Mouse (Mus musculus): Measurements from ENCODE around the gene Mecom. TPM values are rescaled to one million over a fixed set of nuclear protein-coding genes. Genes with fewer than 3 reads are reported as not detected.

Gene Mecom
- polyA plus RNA-seq, 1 experiment from 2014 or later: 57.4 TPM

GRCm38 (mm10) chr3:30132370-30132769 is 415.4 kb downstream of the Mecom start:
- H3K4me3 ChIP-seq (replicated peaks; ENCODE audit: low read length): no peak overlapping the region
- no peaks in the 10 kb centered on the region for H3K9me3 ChIP-seq (replicated peaks; ENCODE audit: control insufficient read depth, low read length)
- no peak overlapping the region for H3K27ac ChIP-seq (ENCODE audit: low read length)
- ATAC-seq (ENCODE audit: insufficient read depth, low FRiP score): no peak
- H3K27me3 ChIP-seq (ENCODE audit: control insufficient read depth, insufficient read depth, low read length): no peaks in the 10 kb centered on the region
- H3K4me1 ChIP-seq (ENCODE audit: control insufficient read depth, insufficient read depth, low read length): no peaks in the 10 kb centered on the region
- H3K9ac ChIP-seq (ENCODE audit: low read length): no peak overlapping the region
- 56% methylated on average over 2 of the region's 2 CpGs for WGBS
- no peak overlapping the region for H3K4me2 ChIP-seq (ENCODE audit: low read depth, low read length)
- H3K36me3 ChIP-seq (ENCODE audit: control insufficient read depth, insufficient read depth, low read length): no peaks in the 10 kb centered on the region

GRCm38 (mm10) chr3:30130495-30130894 is 417.3 kb downstream of the Mecom start:
- Histone ChIP-seq H3K9me3 (replicated peaks; ENCODE audit: control insufficient read depth, low read length) (no peaks in the 10 kb centered on the region), H3K27ac (ENCODE audit: low read length) (no peak overlapping the region), H3K9ac (ENCODE audit: low read length) (no peak overlapping the region), H3K27me3 (ENCODE audit: control insufficient read depth, insufficient read depth, low read length) (no peaks in the 10 kb centered on the region), H3K4me1 (ENCODE audit: control insufficient read depth, insufficient read depth, low read length) (no peaks in the 10 kb centered on the region), H3K4me3 (replicated peaks; ENCODE audit: low read length) (no peak overlapping the region), H3K36me3 (ENCODE audit: control insufficient read depth, insufficient read depth, low read length) (no peaks in the 10 kb centered on the region), H3K4me2 (ENCODE audit: low read depth, low read length) (no peak overlapping the region)
- WGBS: 50% methylated on average over 4 of the region's 4 CpGs
- no peak for ATAC-seq (ENCODE audit: insufficient read depth, low FRiP score)

GRCm38 (mm10) chr3:30122618-30123017 is 425.2 kb downstream of the Mecom start:
- H3K36me3 ChIP-seq (ENCODE audit: control insufficient read depth, insufficient read depth, low read length): no peaks in the 10 kb centered on the region
- no peaks in the 10 kb centered on the region for H3K4me1 ChIP-seq (ENCODE audit: control insufficient read depth, insufficient read depth, low read length)
- no peaks in the 10 kb centered on the region for H3K9me3 ChIP-seq (replicated peaks; ENCODE audit: control insufficient read depth, low read length)
- H3K4me3 ChIP-seq (replicated peaks; ENCODE audit: low read length): no peak overlapping the region
- H3K27ac ChIP-seq (ENCODE audit: low read length): no peak overlapping the region
- WGBS: 84% methylated on average over 3 of the region's 3 CpGs
- no peak for ATAC-seq (ENCODE audit: insufficient read depth, low FRiP score)
- no peak overlapping the region for H3K4me2 ChIP-seq (ENCODE audit: low read depth, low read length)
- H3K27me3 ChIP-seq (ENCODE audit: control insufficient read depth, insufficient read depth, low read length): no peaks in the 10 kb centered on the region
- no peak overlapping the region for H3K9ac ChIP-seq (ENCODE audit: low read length)

GRCm38 (mm10) chr3:30120790-30121512 is 426.9 kb downstream of the Mecom start:
- Histone ChIP-seq H3K27me3 (ENCODE audit: control insufficient read depth, insufficient read depth, low read length) (no peaks in the 10 kb centered on the region), H3K4me1 (ENCODE audit: control insufficient read depth, insufficient read depth, low read length) (no peaks in the 10 kb centered on the region), H3K36me3 (ENCODE audit: control insufficient read depth, insufficient read depth, low read length) (no peaks in the 10 kb centered on the region), H3K27ac (ENCODE audit: low read length) (no peak overlapping the region), H3K9me3 (replicated peaks; ENCODE audit: control insufficient read depth, low read length) (no peaks in the 10 kb centered on the region), H3K9ac (ENCODE audit: low read length) (no peak overlapping the region), H3K4me2 (ENCODE audit: low read depth, low read length) (no peak overlapping the region), H3K4me3 (replicated peaks; ENCODE audit: low read length) (no peak overlapping the region)
- no peak for ATAC-seq (ENCODE audit: insufficient read depth, low FRiP score)
- WGBS: 84% methylated on average over 8 of the region's 8 CpGs

GRCm38 (mm10) chr3:30118594-30119297 is 429.1 kb downstream of the Mecom start:
- ATAC-seq (ENCODE audit: insufficient read depth, low FRiP score): no peak
- Histone ChIP-seq H3K27ac (ENCODE audit: low read length) (no peak overlapping the region), H3K9me3 (replicated peaks; ENCODE audit: control insufficient read depth, low read length) (no peaks in the 10 kb centered on the region), H3K36me3 (ENCODE audit: control insufficient read depth, insufficient read depth, low read length) (no peaks in the 10 kb centered on the region), H3K4me1 (ENCODE audit: control insufficient read depth, insufficient read depth, low read length) (no peaks in the 10 kb centered on the region), H3K27me3 (ENCODE audit: control insufficient read depth, insufficient read depth, low read length) (no peaks in the 10 kb centered on the region), H3K9ac (ENCODE audit: low read length) (no peak overlapping the region), H3K4me3 (replicated peaks; ENCODE audit: low read length) (no peak overlapping the region), H3K4me2 (ENCODE audit: low read depth, low read length) (no peak overlapping the region)
- WGBS: 55% methylated on average over 7 of the region's 7 CpGs

- Histone ChIP-seq H3K27me3 (ENCODE audit: control insufficient read depth, insufficient read depth, low read length) (no peaks in the 10 kb centered on the region), H3K27ac (ENCODE audit: low read length) (no peak overlapping the region), H3K9ac (ENCODE audit: low read length) (no peak overlapping the region), H3K4me2 (ENCODE audit: low read depth, low read length) (no peak overlapping the region), H3K4me1 (ENCODE audit: control insufficient read depth, insufficient read depth, low read length) (no peaks in the 10 kb centered on the region), H3K36me3 (ENCODE audit: control insufficient read depth, insufficient read depth, low read length) (no peaks in the 10 kb centered on the region), H3K4me3 (replicated peaks; ENCODE audit: low read length) (no peak overlapping the region), H3K9me3 (replicated peaks; ENCODE audit: control insufficient read depth, low read length) (no peaks in the 10 kb centered on the region)
- WGBS: 73% methylated on average over 3 of the region's 3 CpGs
- no peak for ATAC-seq (ENCODE audit: insufficient read depth, low FRiP score)
These were observed 434.5 kb downstream of the Mecom start for GRCm38 (mm10) chr3:30113249-30113770.

GRCm38 (mm10) chr3:30107945-30108670 is 439.7 kb downstream of the Mecom start:
- 86% methylated on average over 9 of the region's 9 CpGs for WGBS
- H3K27ac ChIP-seq (ENCODE audit: low read length): no peak overlapping the region

GRCm38 (mm10) chr3:30106481-30106880 is 441.3 kb downstream of the Mecom start:
- Histone ChIP-seq H3K4me3 (replicated peaks; ENCODE audit: low read length) (peak overlapping the region; percentile 2; the same call in 1 of the 2 replicates), H3K27ac (ENCODE audit: low read length) (no peak overlapping the region)
- 32% methylated on average over 18 of the region's 18 CpGs for WGBS

More at GRCm38 (mm10) chr3:30107945-30108670, 439.7 kb downstream of the Mecom start:
- H3K9ac ChIP-seq (ENCODE audit: low read length): no peak overlapping the region
- no peak overlapping the region for H3K4me3 ChIP-seq (replicated peaks; ENCODE audit: low read length)
- no peaks in the 10 kb centered on the region for H3K9me3 ChIP-seq (replicated peaks; ENCODE audit: control insufficient read depth, low read length)
- no peak for ATAC-seq (ENCODE audit: insufficient read depth, low FRiP score)
- no peaks in the 10 kb centered on the region for H3K36me3 ChIP-seq (ENCODE audit: control insufficient read depth, insufficient read depth, low read length)
- peaks cover 9% of the 10 kb centered on the region for H3K4me1 ChIP-seq (ENCODE audit: control insufficient read depth, insufficient read depth, low read length)
- H3K4me2 ChIP-seq (ENCODE audit: low read depth, low read length): no peak overlapping the region
- H3K27me3 ChIP-seq (ENCODE audit: control insufficient read depth, insufficient read depth, low read length): no peaks in the 10 kb centered on the region

GRCm38 (mm10) chr3:30105859-30106258 is 441.9 kb downstream of the Mecom start:
- Histone ChIP-seq H3K9me3 (replicated peaks; ENCODE audit: control insufficient read depth, low read length) (no peaks in the 10 kb centered on the region), H3K4me1 (ENCODE audit: control insufficient read depth, insufficient read depth, low read length) (peaks cover 9% of the 10 kb centered on the region), H3K9ac (ENCODE audit: low read length) (no peak overlapping the region), H3K36me3 (ENCODE audit: control insufficient read depth, insufficient read depth, low read length) (no peaks in the 10 kb centered on the region), H3K4me3 (replicated peaks; ENCODE audit: low read length) (no peak overlapping the region), H3K27ac (ENCODE audit: low read length) (no peak overlapping the region), H3K27me3 (ENCODE audit: control insufficient read depth, insufficient read depth, low read length) (no peaks in the 10 kb centered on the region), H3K4me2 (ENCODE audit: low read depth, low read length) (no peak overlapping the region)
- no peak for ATAC-seq (ENCODE audit: insufficient read depth, low FRiP score)
- 26% methylated on average over 1 of the region's 1 CpGs for WGBS

More at GRCm38 (mm10) chr3:30106481-30106880, 441.3 kb downstream of the Mecom start:
- ATAC-seq (ENCODE audit: insufficient read depth, low FRiP score): no peak
- Histone ChIP-seq H3K4me1 (ENCODE audit: control insufficient read depth, insufficient read depth, low read length) (peaks cover 9% of the 10 kb centered on the region), H3K27me3 (ENCODE audit: control insufficient read depth, insufficient read depth, low read length) (no peaks in the 10 kb centered on the region), H3K4me2 (ENCODE audit: low read depth, low read length) (peak overlapping the region; percentile 47), H3K9me3 (replicated peaks; ENCODE audit: control insufficient read depth, low read length) (no peaks in the 10 kb centered on the region), H3K9ac (ENCODE audit: low read length) (peak overlapping the region; percentile 23; the same call in 1 of the 2 replicates), H3K36me3 (ENCODE audit: control insufficient read depth, insufficient read depth, low read length) (no peaks in the 10 kb centered on the region)

Data from stomach, embryonic 16.5 days (tissue).